Mouse (Mus musculus): ENCODE results near the gene Arl13a.
"Not testable (repeated sequence)": the region's sequence is repeated elsewhere in the genome, so short reads cannot be mapped to it uniquely, and the experiment has no call there.

The Arl13a gene

DNA sequence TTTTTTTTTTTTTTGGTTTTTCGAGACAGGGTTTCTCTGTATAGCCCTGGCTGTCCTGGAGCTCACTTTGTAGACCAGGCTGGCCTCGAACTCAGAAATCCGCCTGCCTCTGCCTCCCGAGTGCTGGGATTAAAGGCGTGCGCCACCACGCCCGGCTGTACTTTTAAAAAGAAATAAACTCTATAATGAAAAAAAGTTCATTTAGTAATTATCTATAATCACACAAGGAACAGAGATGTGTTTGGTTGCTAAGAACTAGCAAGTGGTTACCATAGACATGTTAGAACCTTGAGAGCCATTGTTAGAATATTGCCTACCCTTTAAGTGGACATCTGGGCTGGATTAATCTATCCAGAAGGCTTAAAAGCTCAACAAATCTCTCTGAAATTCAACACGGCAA, at the start of gene Arl13a:
Gene Arl13a, plus strand, starts transcription at position 301 of the 400 bp plus-strand sequence.
- DNase-seq = not testable (repeated sequence)

- DNase-seq = no peak
Observed at GRCm38 (mm10) chrX:134140024-134140423, 47.3 kb upstream of the Arl13a start.

GRCm38 (mm10) chrX:134141551-134141950, 45.8 kb upstream of the Arl13a start:
- no peak for DNase-seq

- no peak for DNase-seq
Observed at GRCm38 (mm10) chrX:134141986-134142385, 45.3 kb upstream of the Arl13a start.

GRCm38 (mm10) chrX:134158151-134158550, 29.1 kb upstream of the Arl13a start:
- DNase-seq = no peak

DNA sequence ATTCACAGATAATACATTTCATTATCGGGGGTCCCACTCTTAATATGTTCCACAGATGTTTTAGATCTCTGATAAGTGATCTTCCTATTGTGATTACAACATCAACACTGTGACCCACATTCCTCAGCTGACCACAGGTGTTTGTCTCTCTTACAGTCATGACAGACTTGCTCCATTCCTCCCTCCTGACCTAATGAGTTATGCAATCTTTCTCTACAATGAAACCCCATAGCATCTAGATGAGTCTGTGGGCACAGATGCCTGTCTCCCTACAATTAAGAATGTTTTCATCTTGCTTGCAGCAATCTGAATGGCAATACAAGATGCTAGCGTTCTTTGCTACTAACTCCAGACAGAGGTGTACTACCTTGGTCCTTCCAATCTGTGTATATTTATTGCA, 26.9 kb upstream of the Arl13a start:
- no peak for DNase-seq

DNA sequence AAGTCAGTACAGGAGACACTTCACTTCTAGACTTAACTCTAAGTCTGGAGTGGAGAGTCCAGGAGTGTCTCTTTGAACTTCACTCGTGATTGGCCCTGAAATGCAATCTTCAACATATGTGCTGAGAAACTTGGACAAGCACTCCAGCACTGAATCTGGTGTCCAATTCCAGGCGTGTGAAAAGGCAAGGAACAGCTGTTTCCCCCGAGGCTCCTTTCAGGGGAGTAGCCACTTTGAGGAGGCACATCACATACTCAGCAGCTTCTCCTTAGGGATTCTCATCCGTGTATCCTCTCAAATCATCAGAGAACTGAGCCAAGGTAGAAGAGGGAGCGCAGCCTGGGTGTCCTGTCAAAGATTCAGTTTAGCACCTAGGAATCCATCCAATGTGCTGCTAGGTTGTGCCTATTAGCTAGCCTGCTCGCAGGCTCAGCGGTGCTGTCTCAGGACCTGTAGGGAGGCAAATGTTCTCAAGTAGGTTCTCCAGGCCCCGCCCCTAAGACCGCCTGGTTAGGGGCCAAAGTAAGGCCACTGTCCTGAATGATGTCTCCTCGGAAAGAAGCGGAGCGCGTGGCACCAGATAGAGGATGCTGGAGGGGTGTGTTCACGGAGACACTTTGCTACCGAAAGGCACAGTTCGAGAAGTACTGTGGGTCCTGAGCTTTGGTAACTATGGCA, 25.1 kb upstream of the Arl13a start, which contains the start of gene Xkrx:
Gene Xkrx, minus strand, starts transcription at position 34 of the 678 bp plus-strand sequence.
- peak; percentile 14 for DNase-seq

DNA sequence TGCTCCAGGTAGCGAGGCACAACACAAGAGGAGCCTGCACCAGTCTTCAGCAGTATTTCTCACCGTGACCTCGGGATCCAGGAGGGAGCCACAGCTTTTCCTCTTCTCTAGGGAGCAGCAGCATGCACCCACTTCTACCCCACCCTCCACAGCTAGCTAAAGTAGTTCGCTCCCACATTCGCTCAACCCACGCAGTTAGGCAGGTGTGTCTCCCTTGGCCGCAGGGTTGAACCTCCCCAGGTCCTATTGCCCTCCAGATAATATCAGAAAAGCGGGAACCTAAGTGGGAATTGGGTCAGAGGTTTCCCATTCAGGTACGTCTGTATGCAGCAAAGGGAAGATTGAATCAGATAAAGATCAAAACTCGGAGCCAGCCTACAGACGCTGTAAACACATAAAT, 24.5 kb upstream of the Arl13a start:
- no peak for DNase-seq

DNA sequence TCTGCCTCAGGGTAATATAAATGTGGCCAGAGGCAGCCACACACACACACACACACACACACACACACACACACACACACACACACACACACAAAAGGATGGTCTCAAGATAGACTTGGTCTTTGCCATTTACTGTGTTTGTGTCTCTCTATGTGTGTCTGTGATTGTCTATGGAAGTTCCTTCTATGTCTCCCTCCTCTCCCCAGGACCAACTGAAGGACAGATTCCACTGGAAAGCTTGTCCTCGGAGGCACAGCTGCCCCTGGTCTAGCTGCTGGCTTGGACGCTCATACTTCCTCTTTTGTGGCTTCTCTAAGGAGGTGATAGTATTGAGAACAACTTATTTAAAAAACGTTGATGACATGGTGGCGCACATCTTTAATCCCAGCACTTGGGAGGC, 23.8 kb upstream of the Arl13a start:
- no peak for DNase-seq

- no peak for DNase-seq
Observed at GRCm38 (mm10) chrX:134170584-134170983, 16.7 kb upstream of the Arl13a start.

DNA sequence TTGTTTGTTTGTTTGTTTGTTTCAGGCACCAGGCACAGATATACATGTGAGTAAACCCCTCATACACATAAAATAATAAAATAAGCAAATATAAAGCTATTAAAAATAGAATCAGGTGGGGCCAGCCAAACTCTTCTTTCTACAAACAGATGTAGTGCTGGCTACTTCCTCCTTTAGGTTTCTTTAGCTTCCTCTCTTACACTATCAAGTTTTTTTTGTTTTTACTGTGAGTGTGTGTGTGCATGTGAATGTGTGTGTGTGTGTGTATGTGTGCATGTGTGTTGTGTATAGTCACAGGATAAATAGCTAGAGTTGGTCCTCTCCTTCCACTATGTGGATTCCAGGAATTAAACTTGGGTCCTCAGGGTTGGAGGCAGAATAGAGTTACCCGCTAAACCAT, 12.6 kb upstream of the Arl13a start:
- no peak for DNase-seq

- no peak for DNase-seq
Observed at GRCm38 (mm10) chrX:134208491-134208890, 21.2 kb downstream of the Arl13a start.

- no peak for DNase-seq
Observed at GRCm38 (mm10) chrX:134211151-134211642, 23.9 kb downstream of the Arl13a start.

- DNase-seq = no peak
Observed at GRCm38 (mm10) chrX:134218161-134218560, 30.9 kb downstream of the Arl13a start.

DNA sequence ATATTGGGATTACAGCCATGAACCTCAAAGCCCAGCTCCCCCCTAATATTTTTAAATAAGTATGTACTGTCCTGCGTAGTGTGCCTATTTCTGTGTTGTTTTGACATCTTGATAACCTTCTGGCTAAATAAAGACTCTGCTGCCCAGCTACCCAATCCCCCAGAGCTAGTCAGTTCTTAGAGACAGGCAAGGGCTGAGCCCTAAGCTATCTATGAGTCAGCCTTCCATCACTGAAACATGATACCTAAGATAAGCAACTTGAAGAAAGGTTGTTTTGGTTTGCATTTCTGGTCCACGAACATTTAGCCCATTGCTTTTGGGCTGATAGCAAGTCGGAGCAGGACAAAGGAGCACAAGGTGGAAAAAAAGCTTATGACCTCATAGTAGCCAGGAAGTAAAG, 33.3 kb downstream of the Arl13a start:
- DNase-seq = no peak

GRCm38 (mm10) chrX:134221856-134222255, 34.6 kb downstream of the Arl13a start, which contains the start of gene Nox1:
TSS of gene Nox1 (minus strand) at chrX:134221956.
- DNase-seq = no peak

DNA sequence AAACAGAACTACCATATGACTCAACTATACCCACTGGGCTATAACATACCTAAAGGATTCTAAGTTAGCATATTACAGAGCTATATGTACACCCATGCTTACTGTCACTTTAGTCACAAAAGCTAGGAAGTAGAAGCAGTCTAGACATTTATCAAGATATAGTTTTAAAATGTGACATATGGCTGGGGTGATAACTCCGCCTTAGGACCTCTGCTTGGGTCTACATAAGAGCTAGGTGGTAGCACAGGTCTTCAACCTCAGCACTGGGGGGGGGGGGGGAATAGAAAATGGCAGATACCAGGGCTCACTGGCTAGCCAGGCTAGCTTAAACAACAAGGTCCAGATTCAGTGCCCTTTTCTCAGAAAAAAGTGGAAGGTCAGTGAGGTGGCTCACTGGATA, 45.7 kb downstream of the Arl13a start:
- no peak for DNase-seq

DNA sequence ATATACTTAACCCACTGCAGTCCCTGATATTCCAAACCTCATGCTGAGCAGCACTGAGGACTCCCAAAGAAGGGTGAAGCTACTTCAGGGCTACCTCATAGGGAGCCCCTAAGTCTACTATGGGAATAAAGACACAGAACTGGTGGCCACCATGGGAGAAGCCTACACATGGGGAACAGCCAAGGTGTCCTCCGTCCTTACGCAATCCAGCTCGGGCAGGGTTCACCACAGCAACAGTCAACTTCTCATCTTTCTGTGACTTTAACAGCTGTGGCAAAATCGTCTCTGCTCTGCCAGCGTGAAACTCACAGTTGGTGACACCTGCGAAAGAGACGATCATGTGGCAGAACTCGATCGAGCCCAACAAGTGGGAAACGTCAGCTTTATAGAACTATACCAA, 51.0 kb downstream of the Arl13a start:
- DNase-seq = no peak

DNA sequence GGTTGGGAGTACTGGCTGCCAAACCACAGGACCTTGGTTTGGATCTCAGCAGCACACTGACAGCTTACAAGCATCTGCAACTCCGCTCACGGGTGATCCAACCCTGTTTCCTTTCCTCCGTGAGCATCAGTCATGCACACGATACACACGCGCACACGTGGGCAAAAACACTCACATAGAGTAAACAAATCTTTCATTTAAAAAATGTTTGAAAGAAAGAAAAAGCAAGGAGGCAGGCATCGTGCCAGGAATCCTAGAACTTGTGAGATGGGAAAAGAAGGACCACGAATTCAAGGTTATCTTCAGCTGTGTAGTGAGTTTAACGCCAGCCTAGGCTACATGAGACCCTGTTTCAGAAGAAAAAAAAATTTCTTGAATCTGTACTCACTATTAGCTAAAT, 58.6 kb downstream of the Arl13a start:
- no peak for DNase-seq

GRCm38 (mm10) chrX:134248202-134248601, 60.9 kb downstream of the Arl13a start:
- no peak for DNase-seq

Data from cerebellum, adult 8-10 months (tissue).